Mouse (Mus musculus) liver, embryonic 14.5 days (tissue): ENCODE measurements at regions not wholly inside any gene's neighbourhood (a gene's known extent, or its start where the extent isn't known, plus 50 kb on each side); places are given as distances from the start of the nearest gene placed in this dataset.

Experiments used
- CTCF ChIP-seq: IDR thresholded peaks from 2 replicates; pipeline ENCODE4 v1.5.1; 2016; ENCODE audit warnings: antibody characterized with exemption, low read depth, control low read depth
- EP300 ChIP-seq: IDR thresholded peaks from 2 replicates; pipeline ENCODE4 v1.6.1; 2016; ENCODE audit warnings: antibody characterized with exemption, low read depth

DNA sequence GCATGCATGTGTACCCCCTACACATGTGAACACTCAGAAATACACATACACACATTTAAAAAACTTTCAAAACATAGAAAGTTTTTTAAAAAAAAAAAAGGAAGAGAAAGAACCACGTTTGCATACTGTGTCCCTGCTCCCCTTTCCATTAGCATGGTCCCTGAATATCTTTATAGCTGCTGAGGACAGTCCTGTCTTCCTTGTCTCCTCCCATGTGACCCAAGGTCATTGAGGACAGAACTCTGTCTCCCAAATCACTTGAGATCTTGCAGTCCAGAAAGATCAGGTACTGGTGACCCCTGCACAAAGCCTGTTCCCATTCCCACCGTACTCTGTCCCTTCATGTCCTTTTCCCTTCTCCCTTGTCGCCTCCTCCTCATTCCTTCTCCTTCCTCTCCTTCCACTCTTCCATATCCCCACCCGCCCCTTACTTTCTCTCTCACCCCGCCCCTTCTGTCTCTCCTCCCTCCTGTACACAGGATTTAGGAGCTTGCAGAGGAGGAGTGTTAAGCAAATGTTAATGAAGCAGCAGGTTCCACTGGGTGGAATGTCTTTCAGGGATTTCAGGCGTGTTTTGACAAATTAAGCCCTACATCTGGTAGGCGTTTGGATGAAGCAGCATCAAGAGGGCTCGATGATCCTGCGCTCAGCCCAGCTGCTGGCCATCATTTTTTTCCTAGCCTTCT is 125.6 kb downstream of the Cxcl12 start:
- no peak for TF ChIP-seq CTCF
- TF ChIP-seq EP300, result no peak
